Mouse (Mus musculus) stomach, embryonic 15.5 days (tissue): ENCODE results near the gene Scgb1b30. TPM values are rescaled to one million over a fixed set of nuclear protein-coding genes. Genes with fewer than 3 reads are reported as not detected.

ENCODE experiments used
- ATAC-seq: fragments of 200-750 bp; cut with Nextera tagmentation; 2 replicates; pipeline ENCODE4 v1.8.0; 2017; ENCODE audit warnings: low read depth, moderate number of reproducible peaks, moderate TSS enrichment; ENCODE audit not compliant: insufficient read depth, low FRiP score
- H3K27ac ChIP-seq: fragments of 300-500 bp; sonication (generic); 2 replicates; pipeline ENCODE4 v1.5.1; 2015; ENCODE audit warnings: mild to moderate bottlenecking, inconsistent platforms
- H3K27me3 ChIP-seq: fragments of 300-500 bp; sonication (generic); replicated peaks from 2 replicates; pipeline ENCODE4 v1.6.1; 2015; ENCODE audit warnings: inconsistent platforms
- H3K36me3 ChIP-seq: fragments of 300-500 bp; sonication (generic); 2 replicates; pipeline ENCODE4 v1.6.1; 2015; ENCODE audit warnings: inconsistent platforms
- H3K4me1 ChIP-seq: fragments of 300-500 bp; sonication (generic); 2 replicates; pipeline ENCODE4 v1.6.1; 2015; ENCODE audit warnings: inconsistent platforms
- H3K4me2 ChIP-seq: fragments of 300-500 bp; sonication (generic); 2 replicates; pipeline ENCODE4 v1.6.1; 2015; ENCODE audit warnings: mild to moderate bottlenecking, inconsistent platforms
- H3K4me3 ChIP-seq: fragments of 300-500 bp; sonication (generic); replicated peaks from 2 replicates; pipeline ENCODE4 v1.5.1; 2015; ENCODE audit warnings: inconsistent platforms
- H3K9ac ChIP-seq: fragments of 300-500 bp; sonication (generic); 2 replicates; pipeline ENCODE4 v1.6.1; 2015; ENCODE audit warnings: inconsistent platforms
- H3K9me3 ChIP-seq: fragments of 300-500 bp; sonication (generic); 2 replicates; pipeline ENCODE4 v1.6.1; 2016; ENCODE audit warnings: inconsistent platforms
- WGBS: fragments of 180-500 bp; shearing (Covaris S2); methylation state at CpG from one replicate; pipeline ENCODE4 v1.1.7; 2015; 5-methylcytosine and 5-hydroxymethylcytosine counted together
- polyA plus RNA-seq: library from polyadenylated mRNA; unstranded; fragments of >200 nt; fragmentation: Nextera tagmentation; extraction: Ambion mirVana; gene quantifications from 2 replicates; pipeline ENCODE4 v1.2.1, GENCODE M21; 2015

The Scgb1b30 gene
- polyA plus RNA-seq, 1 experiment from 2014 or later: not detected

DNA sequence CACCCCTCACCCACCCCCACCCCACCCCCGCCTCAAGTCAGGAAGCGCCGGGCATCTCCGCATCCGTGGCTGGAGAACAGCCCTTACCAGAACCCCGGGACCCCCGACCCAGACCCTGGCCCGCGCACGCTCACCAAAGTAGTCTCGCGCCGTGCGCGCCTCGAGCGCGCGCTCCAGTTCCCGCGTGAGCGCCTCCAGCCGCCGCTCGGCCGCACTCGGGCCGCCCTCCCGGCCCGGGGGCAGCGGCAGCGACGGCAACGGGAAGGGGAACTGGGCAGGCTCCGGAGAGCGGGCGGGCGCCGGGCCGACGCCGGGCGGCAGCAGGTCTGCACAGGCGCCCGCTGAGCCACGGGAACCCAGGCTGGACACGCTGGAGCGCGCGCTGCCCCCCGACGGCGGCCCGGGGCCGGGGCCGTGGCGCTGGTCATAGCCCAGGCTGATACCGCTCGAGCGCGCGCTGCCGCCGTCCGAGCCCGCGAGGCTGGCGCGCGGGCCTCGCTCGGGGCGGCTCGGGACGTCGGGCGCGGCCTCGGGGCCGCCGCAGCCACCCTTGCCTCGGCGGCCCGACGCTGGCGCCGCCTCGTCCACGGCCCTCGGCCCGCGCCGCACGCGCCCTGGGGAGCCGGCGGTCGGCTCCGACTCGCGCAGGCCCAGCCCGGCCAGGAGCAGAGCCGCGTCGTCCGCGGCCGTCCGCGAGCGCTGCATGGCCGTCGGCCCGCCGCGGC lies 37.3 kb downstream of the Scgb1b30 start:
- Histone ChIP-seq H3K4me2 (peak overlapping the region; percentile 70), H3K36me3 (peaks cover 2% of the 10 kb centered on the region; the same call in 1 of the 2 replicates), H3K27ac (peak overlapping the region; percentile 83), H3K27me3 (no peaks in the 10 kb centered on the region), H3K9me3 (no peaks in the 10 kb centered on the region), H3K4me3 (peak overlapping the region; percentile 84), H3K9ac (peak overlapping the region; percentile 87), H3K4me1 (peaks cover 21% of the 10 kb centered on the region; the same call in 1 of the 2 replicates)
- ATAC-seq: peak; percentile 52; the same call in 1 of the 2 replicates
- WGBS: under 1% methylated on average over 98 of the region's 116 CpGs

- Histone ChIP-seq H3K27me3 (no peaks in the 10 kb centered on the region), H3K27ac (peak within 1 kb of the TSS; percentile 83), H3K4me2 (peak within 1 kb of the TSS; percentile 70), H3K4me1 (peaks cover 21% of the 10 kb centered on the region; the same call in 1 of the 2 replicates), H3K36me3 (no peaks in the 10 kb centered on the region), H3K9ac (peak within 1 kb of the TSS; percentile 87), H3K4me3 (peak within 1 kb of the TSS; percentile 84), H3K9me3 (no peaks in the 10 kb centered on the region)
- 2% methylated on average over 35 of the region's 65 CpGs for WGBS
- ATAC-seq: peak; percentile 88
Observed at GRCm38 (mm10) chr7:34133117-34133762, 38.0 kb downstream of the Scgb1b30 start, which contains the start of gene Wtip. Gene Wtip (minus strand): TSS chr7:34133268.

- WGBS: 66% methylated on average over 2 of the region's 2 CpGs
- Histone ChIP-seq H3K27ac (0 out of 2 replicates have a peak overlapping the region, but pooled peaks have one; percentile 83), H3K4me1 (peaks cover 21% of the 10 kb centered on the region; the same call in 1 of the 2 replicates), H3K9me3 (no peaks in the 10 kb centered on the region), H3K9ac (no peak overlapping the region), H3K4me3 (no peak overlapping the region), H3K27me3 (no peaks in the 10 kb centered on the region), H3K36me3 (no peaks in the 10 kb centered on the region), H3K4me2 (no peak overlapping the region)
- peak; percentile 21; the same call in 1 of the 2 replicates for ATAC-seq
Observed at GRCm38 (mm10) chr7:34134336-34134735, 39.1 kb downstream of the Scgb1b30 start.

GRCm38 (mm10) chr7:34139493-34139892 lies 44.3 kb downstream of the Scgb1b30 start:
- Histone ChIP-seq H3K9me3 (no peaks in the 10 kb centered on the region), H3K4me3 (no peak overlapping the region), H3K9ac (no peak overlapping the region), H3K27me3 (no peaks in the 10 kb centered on the region), H3K4me1 (no peaks in the 10 kb centered on the region), H3K36me3 (peaks cover 44% of the 10 kb centered on the region), H3K27ac (no peak overlapping the region), H3K4me2 (no peak overlapping the region)
- WGBS: 83% methylated on average over 6 of the region's 6 CpGs
- no peak for ATAC-seq

GRCm38 (mm10) chr7:34141123-34141522 lies 45.9 kb downstream of the Scgb1b30 start:
- no peak overlapping the region for H3K9ac ChIP-seq

GRCm38 (mm10) chr7:34147193-34147592 lies 52.0 kb downstream of the Scgb1b30 start:
- peak; percentile 70; the same call in 1 of the 2 replicates for ATAC-seq
- WGBS: 65% methylated on average over 4 of the region's 4 CpGs
- Histone ChIP-seq H3K9ac (no peak overlapping the region), H3K4me3 (no peak overlapping the region), H3K9me3 (no peaks in the 10 kb centered on the region), H3K27me3 (no peaks in the 10 kb centered on the region), H3K4me1 (no peaks in the 10 kb centered on the region), H3K36me3 (peaks cover 75% of the 10 kb centered on the region), H3K4me2 (no peak overlapping the region), H3K27ac (no peak overlapping the region)

More at GRCm38 (mm10) chr7:34141123-34141522, 45.9 kb downstream of the Scgb1b30 start:
- ATAC-seq: no peak
- Histone ChIP-seq H3K4me2 (no peak overlapping the region), H3K4me3 (no peak overlapping the region), H3K36me3 (peaks cover 53% of the 10 kb centered on the region), H3K27ac (no peak overlapping the region), H3K4me1 (no peaks in the 10 kb centered on the region), H3K9me3 (no peaks in the 10 kb centered on the region), H3K27me3 (no peaks in the 10 kb centered on the region)
- WGBS: 94% methylated on average over 13 of the region's 13 CpGs

Other genes with a start within 250 kb of the Scgb1b30 start
- not detected in 2 replicates for gene Scgb2b26, start 150.4 kb upstream of the Scgb1b30 start, polyA plus RNA-seq
- gene Scgb2b27, start 81.5 kb upstream of the Scgb1b30 start, polyA plus RNA-seq: not detected in 2 replicates
- gene Scgb1b27, start 73.9 kb upstream of the Scgb1b30 start, polyA plus RNA-seq: not detected in 2 replicates
- gene Wtip, start 37.8 kb downstream of the Scgb1b30 start, polyA plus RNA-seq: 6.8 and 7.2 TPM in 2 replicates
- gene Uba2, start 74.2 kb downstream of the Scgb1b30 start, polyA plus RNA-seq: 175 and 181 TPM in 2 replicates
- 54.4 and 65.0 TPM in 2 replicates for gene Pdcd2l, start 101.2 kb downstream of the Scgb1b30 start, polyA plus RNA-seq
- gene Gpi1, start 134.9 kb downstream of the Scgb1b30 start, polyA plus RNA-seq: 288 and 338 TPM in 2 replicates
- not detected in 2 replicates for gene Gm6096, start 155.6 kb downstream of the Scgb1b30 start, polyA plus RNA-seq
- 27.9 and 28.2 TPM in 2 replicates for gene 4931406P16Rik, start 218.1 kb downstream of the Scgb1b30 start, polyA plus RNA-seq